Mouse (Mus musculus) testis, adult 2 months (tissue): ENCODE data around the gene Arhgef2.

Source experiments
- CTCF ChIP-seq: fragments of 200-500 bp; IDR thresholded peaks from 2 replicates; pipeline ENCODE4 v1.5.1; 2012; ENCODE audit warnings: low read depth, mild to moderate bottlenecking, inconsistent platforms, low read length, moderate library complexity; ENCODE audit not compliant: control insufficient read depth, insufficient read depth, insufficient replicate concordance
- POLR2A ChIP-seq: fragments of 200-500 bp; IDR thresholded peaks from 2 replicates; pipeline ENCODE4 v1.6.1; 2012; ENCODE audit warnings: low read depth, mild to moderate bottlenecking, inconsistent platforms, low read length, moderate library complexity; ENCODE audit not compliant: control insufficient read depth

GRCm38 (mm10) chr3:88578498-88579424, 27.0 kb upstream of the Arhgef2 start:
- TF ChIP-seq CTCF (no peak), POLR2A (no peak)
